Mouse (Mus musculus) lung, postnatal 4 days (tissue): ENCODE data around the gene Kif13a.
A peak's percentile ranks its signal among the peaks of the same experiment; 100 is the strongest.

Source experiments
- DNase-seq, 2 experiments: peaks; one replicate each; pipeline ENCODE4 v3.0.0; 2021

Kif13a gene

GRCm38 (mm10) chr13:46832956-46833355, 96.7 kb downstream of the Kif13a start:
- no peak for DNase-seq

DNA sequence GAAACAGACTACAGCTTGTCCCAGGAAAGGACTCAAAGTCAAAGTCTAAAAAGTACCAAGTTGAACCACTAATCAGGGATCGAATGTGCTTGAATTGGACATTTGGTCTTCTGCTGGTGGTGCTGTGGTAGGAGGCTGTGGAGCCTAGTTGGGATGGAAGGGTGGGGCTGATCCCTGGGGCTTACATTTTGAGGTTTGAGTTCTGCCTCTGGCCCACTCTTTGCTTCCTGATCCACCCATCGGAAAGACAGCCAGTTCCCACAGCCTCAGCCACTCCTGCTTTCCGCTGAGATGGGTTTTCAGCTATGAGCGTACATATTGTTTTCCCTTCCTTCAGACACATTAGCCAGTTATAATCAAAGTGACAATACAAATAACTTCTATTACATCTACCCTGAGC, 106.4 kb downstream of the Kif13a start:
- DNase-seq: no peak

- DNase-seq: peak in 1 of 2 experiments; percentile 5
These were observed 107.5 kb downstream of the Kif13a start for GRCm38 (mm10) chr13:46822200-46822599.

DNA sequence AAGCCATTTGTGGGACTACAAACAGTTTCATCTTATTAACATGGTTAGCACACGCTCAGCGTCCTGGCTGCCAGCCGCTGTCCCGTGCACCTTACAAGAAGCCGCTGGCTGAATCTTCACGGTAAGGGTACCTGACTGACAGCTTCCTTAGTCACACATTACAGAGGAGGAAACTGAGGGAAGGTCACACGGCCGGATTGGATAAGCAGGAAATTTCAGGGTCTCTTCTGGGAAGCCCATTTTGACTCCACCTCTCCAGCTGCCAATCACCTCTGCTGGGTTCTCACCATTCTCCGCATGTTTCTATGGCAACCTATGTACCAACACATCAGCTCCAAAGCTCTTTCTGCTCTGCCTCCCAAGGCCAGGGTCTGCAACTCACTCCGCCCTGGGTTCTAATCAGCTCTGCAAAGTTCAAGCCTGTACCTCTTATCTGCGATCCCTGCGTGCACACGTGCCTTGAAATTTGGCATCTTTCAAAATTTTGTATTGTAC, 109.9 kb downstream of the Kif13a start:
- DNase-seq: no peak

DNA sequence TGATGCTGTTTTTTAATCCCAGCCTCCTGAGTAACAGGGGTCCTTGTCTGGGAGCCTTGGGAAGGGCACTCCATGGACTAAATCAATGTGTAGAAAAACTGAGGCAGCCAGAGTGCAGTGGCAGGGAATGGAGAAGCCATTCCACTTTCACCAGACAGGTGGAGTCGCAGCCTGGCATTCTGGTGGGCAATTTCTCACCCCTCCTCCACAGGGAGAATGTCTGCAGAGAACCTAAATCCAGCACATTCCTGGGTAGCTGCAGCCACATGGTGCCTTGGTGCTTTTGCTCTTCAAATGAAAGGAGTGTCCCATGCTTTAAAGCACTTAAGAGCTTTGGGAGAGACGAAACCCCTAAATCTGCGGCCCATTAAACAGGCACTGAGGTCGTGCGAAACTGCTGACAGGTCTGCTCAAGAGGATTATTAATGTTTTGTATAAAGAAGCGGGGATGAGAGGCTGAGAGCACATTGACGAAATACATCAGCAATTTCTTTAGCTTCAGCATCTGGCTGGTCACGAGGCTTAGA, 110.4 kb downstream of the Kif13a start:
- DNase-seq: no peak

DNA sequence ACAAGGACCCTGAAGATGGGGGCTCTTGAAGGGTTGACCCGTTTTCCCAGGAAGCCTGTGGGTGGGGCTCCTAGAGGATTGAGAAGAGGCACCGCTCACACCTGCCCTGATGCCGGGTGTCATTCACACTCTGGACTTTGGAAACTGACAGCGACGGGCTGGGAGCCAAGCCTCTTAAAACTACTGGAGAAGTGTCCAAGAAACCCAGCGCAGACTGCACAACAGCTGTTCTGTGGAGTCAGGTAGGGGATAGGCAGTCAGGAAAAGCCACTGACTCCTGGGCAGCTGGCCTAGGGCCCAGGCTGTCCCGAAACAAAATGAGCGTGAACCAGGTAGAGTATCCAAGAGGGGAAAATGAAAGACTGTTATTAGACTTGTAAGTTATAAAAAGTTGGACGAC, 111.3 kb downstream of the Kif13a start:
- no peak for DNase-seq

DNA sequence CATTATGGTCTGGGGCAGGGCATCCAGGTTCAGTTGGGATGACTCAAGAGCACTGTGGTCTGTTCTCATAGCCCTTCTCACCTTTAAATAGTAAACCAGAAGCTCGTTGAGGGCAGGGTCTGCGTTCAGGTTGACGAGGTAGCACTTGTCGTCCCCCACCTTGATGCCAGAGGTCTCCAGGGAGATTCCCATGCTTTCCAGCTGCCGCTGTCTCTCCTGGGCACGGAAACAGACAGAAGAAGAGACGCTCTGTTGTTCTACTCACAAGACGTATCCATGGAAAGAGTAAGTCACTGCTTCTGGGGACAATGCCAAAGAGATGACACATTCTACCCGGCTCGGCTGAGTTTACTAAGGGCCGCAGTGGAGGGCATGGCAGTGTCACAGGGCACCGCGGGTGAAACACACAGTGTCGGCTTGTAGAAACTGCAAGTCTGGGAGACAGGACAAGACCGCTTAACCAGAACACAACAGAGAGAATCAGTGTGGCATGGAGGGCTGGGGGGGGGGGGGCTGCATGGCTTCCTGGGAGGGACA, 117.0 kb downstream of the Kif13a start:
- peak; percentile 41 to 58 for DNase-seq

DNA sequence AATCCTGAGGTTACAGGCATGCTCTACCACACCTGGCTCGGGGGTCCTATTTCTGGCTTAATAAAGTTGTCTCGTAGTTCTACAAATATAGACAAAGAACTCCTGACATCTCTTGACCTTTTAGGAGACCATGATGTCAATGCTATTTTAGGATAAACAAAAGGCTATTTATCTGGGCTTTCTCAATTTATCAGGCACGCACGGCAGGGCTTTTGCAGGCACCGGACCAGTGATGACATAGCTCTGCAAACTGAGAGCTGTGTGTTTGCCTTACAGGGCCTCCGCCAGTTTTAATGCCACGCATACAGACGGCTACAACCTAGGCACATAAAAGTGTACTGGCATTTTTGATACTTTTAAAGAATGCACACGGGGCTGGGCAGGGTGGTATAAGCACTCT, 118.0 kb downstream of the Kif13a start:
- no peak for DNase-seq

GRCm38 (mm10) chr13:46810613-46811012, 119.1 kb downstream of the Kif13a start:
- DNase-seq: no peak

GRCm38 (mm10) chr13:46810098-46810497, 119.6 kb downstream of the Kif13a start:
- peak; percentile 61 to 73 for DNase-seq

DNA sequence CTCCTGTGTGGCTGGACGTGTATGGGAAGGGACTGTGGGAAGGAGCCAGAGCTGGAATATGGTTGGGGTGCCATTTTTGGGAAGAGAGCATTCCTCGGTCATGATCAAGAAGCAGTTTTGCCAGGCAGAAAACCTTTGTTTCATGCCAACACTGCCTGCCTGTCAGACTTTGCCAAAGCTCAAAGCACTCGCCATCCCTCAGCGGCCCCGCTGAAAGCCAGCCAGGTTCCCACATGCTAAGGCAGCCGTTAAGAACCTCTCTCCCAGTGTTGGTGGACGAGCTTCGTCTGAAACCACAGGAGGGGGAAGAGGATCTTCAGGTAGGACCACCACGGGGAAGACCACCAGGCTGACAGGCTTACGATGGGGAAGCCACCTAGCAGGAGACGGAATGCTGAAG, 121.8 kb downstream of the Kif13a start:
- no peak for DNase-seq

- DNase-seq: no peak
These were observed 128.5 kb downstream of the Kif13a start for GRCm38 (mm10) chr13:46801196-46801595.

DNA sequence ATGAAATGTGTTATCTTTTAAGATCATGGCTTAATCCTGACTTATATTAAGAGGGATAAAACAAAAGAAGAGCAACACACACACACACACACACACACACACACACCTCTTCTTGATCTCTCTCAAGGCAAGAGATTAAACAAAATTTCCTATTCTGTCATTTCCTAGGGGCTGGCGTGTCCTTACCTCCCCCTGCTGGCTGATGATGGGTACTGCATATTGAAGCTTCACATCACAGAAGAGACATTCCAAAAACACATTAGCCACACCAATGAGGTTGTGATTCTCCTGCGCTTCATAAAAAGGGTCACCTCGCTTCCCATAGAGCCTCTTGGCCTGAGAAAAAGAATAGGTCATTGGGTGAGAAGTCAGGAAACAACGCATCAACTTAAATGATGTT, 131.5 kb downstream of the Kif13a start:
- DNase-seq: peak in 1 of 2 experiments; percentile 68

GRCm38 (mm10) chr13:46796381-46796780, 133.3 kb downstream of the Kif13a start:
- DNase-seq: no peak

DNA sequence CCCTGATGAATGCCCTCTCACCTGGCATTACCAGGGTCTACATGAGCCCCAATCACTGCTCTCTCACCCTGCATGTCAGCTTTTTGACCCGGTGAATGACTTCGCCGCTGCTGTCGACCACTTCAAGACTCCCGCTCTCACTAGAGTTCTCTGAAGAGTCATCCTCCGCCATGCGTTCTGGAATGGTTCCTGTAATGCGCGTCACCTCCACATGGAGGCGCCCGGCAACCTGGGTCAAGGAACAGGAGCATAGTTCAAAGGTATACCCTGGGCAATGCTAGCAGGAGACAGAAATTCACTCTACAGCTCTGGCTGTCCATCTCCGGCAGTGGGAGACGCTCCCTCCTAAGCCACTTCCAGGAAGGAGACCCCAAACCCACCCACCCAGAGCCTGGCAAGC, 135.8 kb downstream of the Kif13a start:
- DNase-seq: peak in 1 of 2 experiments; percentile 21

DNA sequence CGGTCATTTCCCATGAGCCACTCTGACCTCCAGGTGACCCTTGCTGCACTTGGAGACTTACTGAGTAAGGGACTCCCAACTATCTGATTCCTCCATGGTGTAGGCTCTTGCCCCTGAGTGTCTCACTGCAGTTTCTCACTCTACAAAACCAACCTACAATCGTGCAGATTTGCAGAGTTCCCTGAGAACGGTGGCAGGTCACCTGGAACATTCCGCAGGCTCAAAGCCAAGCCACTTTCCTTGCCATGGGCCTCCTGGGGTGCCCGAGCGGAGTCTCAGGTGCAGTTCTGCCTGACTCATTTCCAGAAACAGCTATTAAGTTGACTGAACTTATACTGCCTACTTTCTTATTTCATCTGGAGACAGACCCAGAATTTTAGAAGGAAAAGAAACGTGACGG, 141.2 kb downstream of the Kif13a start:
- no peak for DNase-seq

DNA sequence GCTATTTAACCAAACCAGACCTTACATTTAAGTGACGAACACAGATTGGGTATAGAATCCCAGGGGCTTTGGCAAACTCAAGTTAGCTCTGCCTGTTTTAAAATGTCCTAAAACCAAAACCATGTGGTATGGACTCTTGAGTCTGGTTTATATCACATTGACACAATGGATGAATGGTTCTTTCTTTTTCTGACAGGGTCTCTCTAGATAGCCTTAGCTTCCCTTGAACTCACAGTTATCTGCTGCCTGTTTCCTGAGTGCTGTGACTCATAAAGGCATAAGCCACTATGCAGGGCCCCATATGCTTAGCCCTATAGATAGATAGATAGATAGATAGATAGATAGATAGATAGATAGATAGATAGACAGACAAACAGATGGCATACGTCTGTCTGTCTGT, 142.8 kb downstream of the Kif13a start:
- DNase-seq: no peak

DNA sequence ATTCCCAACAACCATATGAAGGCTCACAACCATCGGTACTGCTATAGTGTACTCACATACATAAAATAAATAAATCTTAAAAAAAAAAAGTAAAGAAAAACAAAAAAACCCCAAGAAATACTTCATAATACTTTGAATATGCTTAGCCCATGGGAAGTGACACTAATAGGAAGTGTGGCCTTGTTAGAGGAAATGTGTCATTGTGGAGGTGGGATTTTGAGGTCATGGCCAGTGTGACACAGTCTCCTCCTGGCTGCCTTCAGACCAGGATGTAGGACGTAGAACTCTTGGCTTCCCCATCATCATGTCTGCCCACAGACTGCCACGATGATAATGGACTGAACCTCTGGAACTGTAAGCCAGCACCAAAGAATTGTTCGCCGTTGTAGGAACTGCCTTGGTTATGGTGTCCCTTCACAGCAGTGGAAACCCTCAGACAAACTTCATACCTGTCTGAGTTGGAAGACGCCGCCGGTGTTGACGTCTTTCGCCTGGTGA, 143.6 kb downstream of the Kif13a start:
- DNase-seq: no peak

- DNase-seq: no peak
These were observed 149.3 kb downstream of the Kif13a start for GRCm38 (mm10) chr13:46780379-46780778.

GRCm38 (mm10) chr13:46779831-46780230, 149.8 kb downstream of the Kif13a start:
- DNase-seq: peak in 1 of 2 experiments; percentile 16

DNA sequence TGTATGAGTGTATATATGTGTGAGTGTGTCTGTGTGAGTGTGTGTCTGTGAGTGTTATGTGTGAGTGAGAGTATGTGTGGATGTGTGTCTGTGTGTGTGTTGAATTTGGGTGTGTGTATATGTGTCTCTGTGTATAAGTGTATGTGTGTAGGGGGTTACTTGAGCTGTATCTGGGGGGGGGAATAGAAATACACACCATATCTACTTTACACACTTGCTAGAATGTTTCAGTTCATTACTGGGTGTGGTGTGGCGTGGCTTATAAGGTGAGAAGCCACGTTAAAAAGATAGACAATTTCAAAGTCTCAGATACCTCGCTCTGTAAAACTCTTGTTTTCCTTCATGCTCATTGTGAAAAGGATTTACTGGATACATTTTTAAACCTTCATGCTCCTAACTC, 152.2 kb downstream of the Kif13a start:
- DNase-seq: no peak

- DNase-seq: peak; percentile 23 to 47
These were observed 152.9 kb downstream of the Kif13a start for GRCm38 (mm10) chr13:46776636-46777305.

DNA sequence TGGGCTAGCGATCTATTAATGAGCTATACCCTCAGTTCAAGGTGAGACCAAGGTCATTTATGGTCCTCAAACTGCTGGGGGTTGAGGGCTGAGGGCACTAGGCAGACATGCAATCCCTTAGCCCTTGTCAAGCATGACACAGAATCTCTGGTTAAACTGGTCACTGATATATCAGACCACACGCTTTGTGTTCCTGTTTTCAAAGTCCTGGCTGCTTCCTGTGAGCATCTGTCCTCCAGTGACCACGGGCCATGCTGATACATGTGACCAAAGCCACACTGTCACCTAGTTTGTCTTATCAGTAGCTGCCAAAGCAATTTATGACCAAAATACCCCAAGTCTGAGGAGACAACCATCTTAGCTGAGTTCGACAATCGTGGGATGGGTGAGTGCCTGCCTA, 154.7 kb downstream of the Kif13a start:
- DNase-seq: no peak

GRCm38 (mm10) chr13:46772581-46772980, 157.1 kb downstream of the Kif13a start:
- no peak for DNase-seq
